Mouse (Mus musculus) megakaryocyte, adult 5-6 weeks (primary cell): ENCODE measurements around the gene Prpsap2. TPM values are rescaled to one million over a fixed set of nuclear protein-coding genes. Genes with fewer than 3 reads are reported as not detected.

Experiments
- ATAC-seq: 2 replicates; pipeline ENCODE4 v1.8.0; 2016; ENCODE audit warnings: mild to moderate bottlenecking, inconsistent platforms; ENCODE audit not compliant: poor library complexity, severe bottlenecking
- total RNA-seq, 2 experiments: library from RNA; stranded (forward) in 1 of 2; stranded (reverse) in 1 of 2; fragments of 153-499, 151-499 nt in 1 of 2; fragments of 221-1000, 200-1000 nt in 1 of 2; gene quantifications; 2 replicates each; pipeline versions ENCODE4 v1.2.3 to v1.2.4; 2015 to 2017

The Prpsap2 gene
- total RNA-seq, 2 experiments from 2014 or later = 30.4 to 40.9 TPM

- ATAC-seq = no peak
Observed at GRCm38 (mm10) chr11:61717990-61718389, 43.9 kb downstream of the Prpsap2 start.

- no peak for ATAC-seq
Observed at GRCm38 (mm10) chr11:61715130-61715529, 46.8 kb downstream of the Prpsap2 start.

DNA sequence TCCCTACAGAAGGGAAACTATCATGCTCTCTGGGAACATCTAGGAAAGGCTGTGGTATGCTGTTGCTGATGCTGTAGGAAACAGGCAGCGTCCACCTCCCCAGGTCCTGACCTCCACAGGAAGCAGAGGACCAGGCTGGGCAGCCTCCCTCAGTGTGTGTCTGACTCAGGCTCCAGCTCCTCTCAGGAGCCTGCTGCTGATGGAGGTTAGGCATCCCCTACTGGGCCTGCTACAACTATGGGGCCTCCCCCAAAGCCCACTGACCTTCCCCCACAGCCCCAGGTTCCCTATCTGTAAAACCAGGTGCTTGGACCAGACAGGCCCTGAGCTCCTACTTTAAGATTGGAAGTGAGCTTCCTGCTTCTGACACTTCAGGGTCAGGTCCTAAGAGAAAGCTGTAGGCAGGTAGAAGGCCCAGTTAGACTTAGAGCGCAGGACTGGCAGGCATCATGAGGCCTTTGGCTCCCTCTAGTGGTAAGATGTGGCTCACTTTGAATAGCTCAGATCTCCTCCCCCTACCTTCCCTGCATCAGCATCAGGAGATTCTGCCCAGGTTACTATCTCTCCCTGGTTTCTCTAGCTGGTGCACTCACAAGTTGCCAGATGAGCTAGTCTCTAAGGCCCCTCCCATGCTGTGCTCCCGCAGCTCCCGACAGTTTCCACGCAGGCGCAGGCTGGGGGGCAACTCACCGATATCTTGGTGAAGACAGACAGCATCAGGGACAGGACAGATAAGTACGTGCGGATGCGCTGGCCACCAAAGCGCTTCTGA lies 47.4 kb downstream of the Prpsap2 start:
- peak; percentile 80 for ATAC-seq

DNA sequence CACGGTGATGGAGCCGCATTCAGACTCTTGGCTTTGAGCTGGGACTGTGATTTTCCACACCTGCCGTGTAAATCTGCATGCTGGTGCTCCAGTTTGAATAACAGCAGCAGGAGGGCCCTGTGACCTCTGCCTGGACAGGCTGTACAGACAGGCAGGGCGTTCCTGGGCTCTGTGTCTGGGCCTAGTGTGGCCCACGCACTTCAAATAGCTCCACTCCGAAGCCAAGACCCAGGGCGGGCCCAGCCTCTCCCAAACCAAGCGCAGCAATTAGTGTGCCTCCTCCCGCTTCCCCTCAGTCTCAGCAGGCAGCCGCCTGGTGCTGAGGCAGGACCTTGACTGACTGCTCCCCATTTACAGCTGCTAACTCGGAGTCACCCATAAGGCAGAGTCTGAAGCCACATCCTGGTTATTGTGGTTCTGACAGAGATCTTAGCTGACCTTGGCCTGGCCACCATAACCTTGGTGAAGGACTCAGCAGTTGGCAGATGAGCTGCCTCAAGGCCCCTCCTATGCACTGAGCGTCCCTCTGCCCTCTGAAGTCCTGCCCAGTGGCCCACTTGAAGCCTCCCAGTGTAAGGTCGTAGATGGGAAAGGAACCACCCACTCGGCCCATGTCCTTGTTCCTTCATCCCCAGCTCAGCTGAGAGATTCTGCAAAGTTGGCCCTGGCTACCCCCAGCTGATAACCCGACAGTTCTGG lies 48.6 kb downstream of the Prpsap2 start:
- no peak for ATAC-seq

GRCm38 (mm10) chr11:61708928-61709327 lies 53.0 kb downstream of the Prpsap2 start:
- no peak for ATAC-seq

DNA sequence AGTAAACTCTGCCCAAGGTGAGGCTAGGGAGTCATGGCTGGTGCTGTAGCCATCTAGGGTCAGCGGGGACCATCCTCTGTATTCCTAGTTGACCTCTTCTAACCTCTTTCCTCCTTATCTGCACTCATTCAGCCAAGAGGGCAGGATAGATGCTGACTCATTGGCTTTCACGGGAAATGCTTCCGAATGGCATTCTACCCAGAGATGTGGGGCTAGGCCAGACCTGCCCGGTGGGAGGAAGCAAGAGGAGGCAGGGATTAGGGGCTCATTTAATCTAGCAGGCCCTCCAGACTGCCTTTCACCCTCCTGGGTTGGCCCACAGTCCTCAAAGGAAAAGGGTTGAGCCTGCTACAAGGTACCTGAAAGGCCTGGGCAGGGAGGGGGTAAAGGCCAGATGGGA lies 55.7 kb downstream of the Prpsap2 start:
- no peak for ATAC-seq

- no peak for ATAC-seq
Observed at GRCm38 (mm10) chr11:61705581-61705980, 56.3 kb downstream of the Prpsap2 start.

DNA sequence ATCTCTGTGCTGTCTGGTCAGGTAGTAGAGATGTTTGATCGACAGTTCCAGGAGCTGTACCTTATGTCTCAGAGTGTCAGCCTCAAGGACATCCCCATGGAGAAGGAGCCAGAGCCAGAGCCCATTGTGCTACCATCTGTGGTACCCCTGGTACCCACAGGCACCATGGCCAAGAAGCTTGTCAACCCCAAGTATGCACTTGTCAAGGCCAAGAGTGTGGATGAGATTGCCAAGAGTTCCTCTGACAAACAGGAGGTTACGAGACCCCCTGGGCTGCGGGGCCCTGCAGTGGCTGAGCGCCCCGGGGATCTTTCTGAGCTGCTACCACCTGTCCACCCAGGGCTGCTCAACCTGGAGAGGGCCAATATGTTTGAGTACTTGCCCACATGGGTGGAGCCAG lies 59.4 kb downstream of the Prpsap2 start:
- no peak for ATAC-seq

GRCm38 (mm10) chr11:61701696-61702095 lies 60.2 kb downstream of the Prpsap2 start:
- no peak for ATAC-seq

DNA sequence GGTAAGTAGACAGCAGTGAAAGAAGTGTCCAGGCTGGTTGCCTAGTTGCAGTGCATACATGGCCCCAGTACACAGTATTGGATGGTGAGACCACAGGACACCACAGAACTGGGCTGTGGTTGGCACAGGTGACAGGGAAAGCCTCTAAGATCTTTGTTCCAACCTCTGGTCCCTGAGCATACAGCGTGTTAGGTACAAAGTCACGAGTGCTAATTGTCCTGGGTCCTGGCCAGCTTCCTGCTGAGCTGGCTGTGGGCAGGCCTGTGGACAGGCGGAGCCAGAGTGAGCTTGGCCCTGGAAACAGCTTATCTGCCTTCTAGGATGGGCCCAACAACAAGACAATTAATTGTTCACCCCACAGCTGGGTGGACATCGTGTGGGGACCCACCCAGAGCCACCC lies 62.0 kb downstream of the Prpsap2 start:
- ATAC-seq = no peak

DNA sequence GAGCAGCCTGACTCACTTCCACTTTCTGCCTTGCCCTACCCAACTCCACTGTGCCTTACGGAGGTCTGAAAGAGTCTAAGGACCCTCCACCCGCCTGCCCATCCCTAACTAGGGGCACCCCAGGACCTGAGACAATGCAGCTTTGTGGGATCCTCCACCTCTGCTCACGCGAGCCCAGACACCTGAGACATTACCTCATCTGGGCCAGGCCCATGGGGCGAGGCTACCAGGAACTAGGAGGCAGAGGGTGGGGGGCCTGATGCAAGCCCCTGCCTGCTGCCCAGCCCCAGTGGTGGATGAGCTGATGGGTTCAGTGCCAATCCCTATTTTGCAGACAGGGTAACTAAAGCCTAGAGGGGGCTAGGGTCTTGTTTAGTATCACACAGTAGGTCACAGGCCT lies 62.4 kb downstream of the Prpsap2 start:
- ATAC-seq = no peak

- ATAC-seq = no peak
Observed at GRCm38 (mm10) chr11:61698852-61699251, 63.0 kb downstream of the Prpsap2 start.

- ATAC-seq = no peak
Observed at GRCm38 (mm10) chr11:61692996-61693395, 68.9 kb downstream of the Prpsap2 start.

GRCm38 (mm10) chr11:61687595-61687994 lies 74.3 kb downstream of the Prpsap2 start:
- ATAC-seq = no peak

DNA sequence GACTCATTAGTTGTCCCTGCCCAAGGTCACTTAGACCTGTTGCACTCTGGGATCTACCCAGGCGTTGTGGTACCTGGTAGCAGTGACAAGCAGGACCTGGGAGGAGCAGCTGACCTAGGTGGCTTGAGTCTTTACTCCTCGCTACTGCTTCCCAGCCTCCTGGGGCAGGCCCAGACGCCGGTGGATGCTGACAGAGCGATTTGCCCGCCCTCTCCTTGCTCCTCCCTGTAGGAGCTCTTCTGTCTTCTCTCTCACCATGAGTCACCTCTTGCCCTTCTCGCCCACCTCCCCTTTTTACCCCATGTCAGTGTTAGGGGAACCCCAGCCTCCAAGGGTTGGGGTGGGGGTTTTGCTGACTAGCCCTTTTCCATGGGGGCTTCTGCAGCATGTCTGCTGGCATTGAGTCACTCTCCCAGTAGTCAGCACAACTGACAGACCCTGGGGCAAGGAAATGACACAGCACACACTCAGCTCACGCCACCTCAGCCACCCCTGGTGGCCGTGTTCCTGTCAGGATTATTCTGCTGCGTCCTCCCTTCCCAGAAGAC lies 74.9 kb downstream of the Prpsap2 start:
- ATAC-seq = no peak

DNA sequence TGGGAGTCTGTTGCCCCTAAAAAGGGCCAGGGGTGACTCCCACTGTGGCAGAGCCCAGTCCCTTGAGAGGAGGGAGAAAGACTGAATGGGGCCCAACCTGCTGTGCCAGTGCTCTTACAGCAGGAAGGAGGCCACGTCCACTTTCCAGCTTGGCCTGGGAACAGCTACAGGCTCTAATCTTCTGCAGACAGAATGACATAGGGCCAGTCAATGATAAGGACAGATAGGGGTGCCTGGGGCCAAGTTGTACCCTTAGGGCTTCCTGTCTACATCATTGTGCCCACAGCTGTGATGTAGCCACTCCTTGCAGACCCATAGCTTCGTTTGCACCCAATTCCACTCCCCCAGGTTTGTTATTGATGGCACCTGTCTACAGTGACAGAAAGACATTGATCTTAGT lies 75.7 kb downstream of the Prpsap2 start:
- no peak for ATAC-seq

GRCm38 (mm10) chr11:61685119-61685725 lies 76.7 kb downstream of the Prpsap2 start:
- ATAC-seq = no peak

DNA sequence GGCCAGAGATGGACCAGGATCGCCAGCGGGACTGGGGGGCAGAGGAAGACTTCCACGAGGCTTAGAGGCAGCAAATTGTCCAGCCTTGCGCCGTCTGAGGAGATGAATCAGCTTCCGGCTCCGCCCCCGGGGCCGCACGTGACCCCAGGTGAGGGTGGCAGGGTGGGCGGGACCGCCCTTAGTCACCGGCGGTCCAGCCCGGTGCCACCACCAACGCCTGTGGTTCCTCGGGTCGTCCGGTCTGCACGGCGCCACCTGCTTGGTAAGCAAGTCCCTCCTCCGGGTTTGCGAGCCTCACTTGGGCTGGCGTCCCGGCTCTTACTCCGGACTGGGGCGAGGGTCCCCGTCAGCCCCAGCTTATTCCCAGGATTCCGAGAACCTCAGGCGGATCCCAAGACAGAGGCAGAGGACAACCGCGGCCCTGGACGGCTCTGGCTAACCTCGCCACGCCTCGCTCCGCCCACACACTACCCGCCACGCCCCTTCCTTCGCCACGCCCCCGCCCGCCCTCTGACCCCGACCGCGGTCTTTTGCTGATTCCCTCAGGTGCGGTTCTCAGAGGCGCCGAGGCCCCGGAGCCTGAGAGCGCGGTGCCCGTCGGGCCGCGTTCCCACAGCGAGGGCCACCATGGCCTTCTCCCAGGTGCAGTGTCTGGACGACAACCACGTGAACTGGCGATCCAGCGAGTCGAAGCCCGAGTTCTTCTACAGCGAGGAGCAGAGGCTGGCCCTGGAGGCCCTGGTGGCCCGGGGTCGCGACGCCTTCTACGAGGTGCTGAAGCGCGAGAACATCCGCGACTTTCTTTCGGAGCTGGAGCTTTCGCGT lies 77.8 kb downstream of the Prpsap2 start, which contains the start of gene Fam83g:
Fam83g (plus strand) TSS at position 185 of the 825 bp plus-strand sequence.
- peak; percentile 35 for ATAC-seq
